Mouse (Mus musculus) cerebellum, adult 9-11 months (tissue): ENCODE measurements around the gene Shq1.

ENCODE experiments used
- DNase-seq: peaks from one replicate; pipeline ENCODE4 v3.0.0; 2022

Gene Shq1

DNA sequence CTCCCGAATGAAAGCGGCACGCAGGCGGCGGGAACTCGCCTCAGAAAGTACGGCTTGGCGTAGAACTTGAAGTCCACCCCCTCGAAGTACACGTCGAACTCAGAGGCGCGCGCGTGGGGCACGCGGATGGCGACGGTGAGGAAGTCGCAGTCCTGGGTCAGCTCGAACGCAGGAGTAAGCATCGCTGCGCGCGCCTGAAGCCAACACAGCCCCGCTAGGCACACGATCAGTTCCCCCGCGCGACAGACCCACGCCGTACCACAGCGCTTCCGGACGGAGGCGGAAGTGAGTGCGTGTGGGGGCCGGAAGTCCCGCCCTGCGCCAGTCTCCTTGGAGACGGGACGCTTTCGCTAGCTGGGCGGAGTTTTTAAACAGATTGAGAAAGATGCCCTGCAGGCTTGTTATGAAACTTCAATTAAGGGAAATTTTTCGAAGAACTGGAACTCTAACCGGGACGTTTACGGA is at the start of gene Shq1:
Shq1 (minus strand) TSS at position 278 of the 465 bp plus-strand sequence.
- DNase-seq = peak; percentile 86

DNA sequence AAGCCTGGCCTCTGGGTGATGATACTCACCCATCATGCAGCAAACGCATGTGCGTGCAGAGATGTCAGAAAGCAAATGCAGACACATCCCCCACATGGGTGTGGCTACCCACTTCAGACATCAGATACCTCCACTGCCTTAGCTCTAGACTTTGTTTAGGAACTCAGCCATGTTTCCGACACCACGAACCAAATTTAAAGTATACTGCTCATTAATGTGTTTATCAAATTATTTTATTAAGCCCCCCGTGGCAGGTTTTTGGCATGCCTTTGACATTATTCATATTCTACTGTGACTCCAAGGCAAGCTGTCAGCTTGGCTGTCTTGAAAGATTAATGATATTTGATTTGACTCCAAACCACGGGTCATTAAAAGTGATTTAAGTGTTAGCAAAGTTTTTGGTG is 49.1 kb upstream of the Shq1 start:
- DNase-seq = no peak

DNA sequence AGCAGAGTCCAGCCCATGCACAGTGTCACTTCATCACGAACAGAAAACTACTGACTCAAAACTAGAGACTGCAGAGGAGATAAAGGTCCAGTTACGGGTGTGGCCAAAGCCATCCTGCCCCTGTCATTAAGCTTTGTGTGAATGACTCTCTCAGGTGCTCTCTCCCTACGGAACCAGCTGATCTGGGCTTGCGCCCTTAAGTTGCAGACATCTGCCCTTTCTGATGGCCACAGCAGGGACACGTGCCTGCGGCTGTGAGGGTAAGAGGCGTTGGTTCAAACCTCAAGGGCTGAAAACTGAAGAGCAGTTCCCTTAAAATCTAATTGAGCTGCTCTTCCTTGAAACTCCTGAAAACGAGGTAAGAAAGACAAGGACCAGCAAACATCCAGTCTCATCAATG is 45.9 kb upstream of the Shq1 start:
- DNase-seq = no peak

DNA sequence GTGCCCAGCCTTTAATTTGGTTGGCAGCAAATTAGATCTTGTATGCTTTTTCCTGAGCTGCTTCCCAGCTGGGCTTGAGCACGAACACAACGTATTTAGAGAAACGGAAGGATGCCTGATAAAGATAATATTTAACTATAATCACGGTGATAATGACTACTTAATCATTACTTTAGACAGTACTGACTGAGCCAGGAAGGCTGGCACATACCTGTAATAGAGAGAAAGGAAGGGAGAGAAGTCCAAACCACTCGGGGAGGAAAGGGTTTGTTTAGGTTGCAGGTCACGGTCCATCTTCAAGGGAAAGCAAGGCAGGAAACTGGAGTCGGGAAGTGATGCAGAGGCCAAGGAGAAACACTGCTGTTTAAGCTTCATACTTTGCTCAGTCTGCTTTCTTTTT is 45.2 kb upstream of the Shq1 start:
- no peak for DNase-seq

DNA sequence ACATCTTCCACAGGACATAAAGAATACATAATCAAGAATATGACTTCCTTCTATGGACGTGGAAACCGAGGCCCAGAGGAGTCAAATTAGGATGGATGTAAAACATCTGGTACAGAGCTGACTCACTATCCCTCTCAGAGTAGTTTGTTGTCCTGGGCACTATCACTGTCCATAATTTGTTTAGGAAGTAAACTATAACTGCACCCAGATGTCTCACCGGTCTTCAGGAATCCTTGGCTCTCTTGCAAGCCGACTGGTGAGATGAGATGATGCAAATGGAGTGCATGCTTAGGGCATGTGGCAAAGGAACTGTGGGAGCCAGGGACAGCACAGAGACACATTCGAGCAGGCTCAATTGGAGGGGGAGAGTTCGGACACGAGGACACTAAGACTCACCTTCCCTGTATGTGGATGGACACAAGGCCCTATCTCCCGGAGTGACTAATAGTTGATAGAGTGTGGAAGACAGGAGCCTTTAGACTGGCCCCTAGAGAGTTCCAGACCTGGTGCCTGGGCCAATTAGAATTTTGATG is 44.4 kb upstream of the Shq1 start:
- no peak for DNase-seq

DNA sequence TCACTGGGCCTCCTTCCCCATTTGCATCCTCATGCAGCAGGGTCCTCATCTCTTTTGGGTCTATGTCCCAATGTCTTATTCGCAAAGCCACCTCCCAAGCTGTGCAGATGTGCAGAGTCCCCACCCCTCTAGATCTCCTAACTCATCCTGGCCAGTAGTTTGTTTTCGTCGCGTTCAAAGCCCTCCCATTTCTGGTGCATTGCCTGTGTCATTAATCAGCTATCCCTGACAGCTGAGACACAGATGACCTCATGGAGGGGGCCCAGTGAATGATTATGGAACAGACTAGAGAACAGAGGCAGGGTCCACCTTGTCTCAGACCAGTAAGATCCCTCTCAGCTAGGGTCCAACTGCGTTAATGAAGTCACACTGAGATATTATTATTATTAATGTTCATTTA is 39.9 kb upstream of the Shq1 start:
- DNase-seq = no peak

DNA sequence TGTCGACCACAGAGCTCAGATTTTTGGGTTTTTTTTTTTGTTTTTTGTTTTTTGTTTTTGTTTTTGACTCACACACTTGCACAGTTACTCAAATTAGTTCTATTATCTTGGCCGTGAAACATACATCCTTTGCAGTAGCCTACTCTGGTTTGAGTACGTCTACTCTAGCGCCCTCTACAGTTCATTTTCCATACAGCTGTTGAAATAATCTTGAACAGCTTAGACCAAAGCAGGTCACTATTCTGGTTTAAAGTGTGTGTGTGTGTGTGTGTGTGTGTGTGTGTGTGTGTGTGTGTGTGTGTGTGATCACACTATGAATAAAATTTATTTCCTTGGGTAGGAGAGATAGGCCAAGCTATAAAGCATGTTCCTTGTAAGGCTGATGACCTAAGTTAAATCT is 39.2 kb upstream of the Shq1 start:
- no peak for DNase-seq

DNA sequence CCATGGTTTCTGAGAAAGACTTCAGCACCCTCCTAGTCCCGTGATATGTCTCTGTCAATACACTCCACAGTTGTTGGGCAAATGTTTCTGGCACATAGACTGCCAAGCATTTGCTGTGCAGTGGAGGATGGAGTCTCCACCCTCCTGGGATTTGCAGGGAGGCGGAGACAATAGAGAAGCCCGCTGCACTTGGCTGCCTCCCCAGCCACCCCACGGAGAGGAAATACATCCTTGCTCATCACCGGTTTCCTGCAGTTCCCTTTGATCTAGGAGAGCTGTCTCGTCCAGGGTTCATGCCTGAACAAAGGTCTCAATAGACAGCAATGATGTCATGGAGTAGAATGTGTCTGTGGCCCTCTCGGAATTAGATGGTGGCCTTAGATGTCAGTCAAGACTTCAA is 38.5 kb upstream of the Shq1 start:
- no peak for DNase-seq

DNA sequence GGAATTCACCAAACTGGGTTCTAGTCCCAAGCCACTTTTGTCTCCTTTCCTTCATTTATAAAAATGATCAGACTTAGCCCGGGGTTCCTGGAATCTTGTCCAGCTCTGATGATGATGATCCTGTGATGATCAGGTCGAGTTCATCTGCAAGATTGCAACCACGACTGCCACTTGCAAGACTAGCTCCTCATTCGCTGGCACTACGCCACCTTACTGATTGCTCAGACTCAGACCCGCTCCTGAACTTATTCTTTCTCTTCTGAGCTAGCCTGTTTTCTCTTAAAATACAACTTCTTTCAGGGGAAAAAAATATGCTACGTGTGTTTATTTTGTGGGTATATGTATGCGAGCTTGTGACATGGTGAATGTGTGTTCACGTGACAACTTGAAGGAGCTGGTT is 38.0 kb upstream of the Shq1 start:
- no peak for DNase-seq

DNA sequence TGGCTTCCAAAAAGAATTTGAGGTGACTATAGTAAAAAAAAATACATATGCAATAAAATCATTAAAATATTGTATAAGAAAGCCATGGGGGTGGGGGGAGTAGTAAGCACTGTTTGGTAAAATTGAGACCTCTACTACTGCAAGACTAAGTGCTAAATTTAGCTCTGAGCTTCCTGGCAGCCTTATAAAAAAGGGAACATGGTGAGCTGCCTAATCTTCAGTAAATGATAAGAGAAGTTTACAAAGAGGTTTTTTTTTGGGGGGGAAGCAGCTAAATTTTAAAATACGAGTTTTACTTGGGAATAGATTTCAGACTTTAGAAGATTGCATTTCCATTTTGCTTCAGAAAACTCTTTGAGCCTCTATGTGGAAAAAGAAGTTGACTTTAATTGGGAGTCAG is 37.3 kb upstream of the Shq1 start:
- no peak for DNase-seq

DNA sequence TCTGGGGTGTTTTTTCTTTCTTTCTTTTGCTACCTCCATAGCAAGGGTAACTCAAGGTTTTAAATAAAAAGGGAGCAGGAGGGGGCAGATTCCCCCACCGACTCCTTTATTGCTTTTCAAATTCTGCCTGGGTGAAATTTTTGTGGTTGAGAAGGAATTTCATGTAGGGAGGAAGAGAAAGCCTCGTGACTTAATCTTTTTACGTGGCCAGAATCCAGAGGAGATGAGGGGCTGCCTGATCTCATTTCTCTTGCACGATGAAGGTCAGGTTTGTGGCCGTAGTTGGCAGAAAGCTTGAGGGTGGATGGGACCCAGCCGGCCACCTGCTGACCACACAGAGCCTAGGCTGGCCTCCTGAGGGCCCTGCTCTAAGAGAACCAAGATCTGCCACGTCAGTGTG is 36.6 kb upstream of the Shq1 start:
- no peak for DNase-seq

DNA sequence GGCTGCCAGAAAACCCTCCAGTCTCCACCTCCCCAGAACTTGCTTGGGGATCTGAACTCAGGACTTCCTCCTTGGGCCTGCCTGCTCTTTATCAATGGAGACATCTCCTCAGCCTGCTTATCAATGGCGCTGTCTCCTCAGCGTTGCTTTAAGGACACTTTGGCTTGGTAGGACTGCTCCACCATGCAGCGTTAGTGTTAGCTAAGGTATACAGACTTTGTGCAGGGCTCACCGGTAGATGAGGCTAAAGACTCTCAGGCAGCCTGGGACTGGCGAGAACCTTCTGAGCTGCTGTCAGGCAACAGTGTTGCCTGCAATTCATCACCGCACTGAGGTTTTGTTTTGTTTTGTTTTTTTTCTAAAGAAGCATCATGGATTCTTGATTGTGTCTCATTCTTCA is 35.9 kb upstream of the Shq1 start:
- no peak for DNase-seq

DNA sequence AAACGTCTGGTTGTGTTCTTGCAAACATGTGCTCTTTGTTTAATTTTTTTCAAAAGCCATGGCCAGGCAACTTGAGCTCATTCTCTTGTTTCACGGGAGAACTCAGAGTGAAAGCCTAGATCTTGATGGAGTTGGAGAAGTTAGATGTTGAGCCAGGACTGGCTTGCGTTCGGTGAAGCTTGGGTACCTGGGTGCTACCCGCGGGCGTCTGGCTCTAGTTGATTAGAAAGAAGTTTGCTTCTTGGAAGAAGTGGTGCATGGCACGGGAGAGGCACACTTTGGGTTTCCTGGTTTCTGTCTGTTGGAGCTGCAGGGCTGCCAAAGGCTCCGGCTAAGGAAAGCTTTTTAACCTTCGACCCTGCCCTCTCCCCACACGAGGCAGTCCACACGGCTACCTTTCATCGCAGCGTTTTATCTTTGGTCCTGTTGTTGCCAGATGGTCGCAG is 34.4 kb upstream of the Shq1 start:
- DNase-seq = no peak

DNA sequence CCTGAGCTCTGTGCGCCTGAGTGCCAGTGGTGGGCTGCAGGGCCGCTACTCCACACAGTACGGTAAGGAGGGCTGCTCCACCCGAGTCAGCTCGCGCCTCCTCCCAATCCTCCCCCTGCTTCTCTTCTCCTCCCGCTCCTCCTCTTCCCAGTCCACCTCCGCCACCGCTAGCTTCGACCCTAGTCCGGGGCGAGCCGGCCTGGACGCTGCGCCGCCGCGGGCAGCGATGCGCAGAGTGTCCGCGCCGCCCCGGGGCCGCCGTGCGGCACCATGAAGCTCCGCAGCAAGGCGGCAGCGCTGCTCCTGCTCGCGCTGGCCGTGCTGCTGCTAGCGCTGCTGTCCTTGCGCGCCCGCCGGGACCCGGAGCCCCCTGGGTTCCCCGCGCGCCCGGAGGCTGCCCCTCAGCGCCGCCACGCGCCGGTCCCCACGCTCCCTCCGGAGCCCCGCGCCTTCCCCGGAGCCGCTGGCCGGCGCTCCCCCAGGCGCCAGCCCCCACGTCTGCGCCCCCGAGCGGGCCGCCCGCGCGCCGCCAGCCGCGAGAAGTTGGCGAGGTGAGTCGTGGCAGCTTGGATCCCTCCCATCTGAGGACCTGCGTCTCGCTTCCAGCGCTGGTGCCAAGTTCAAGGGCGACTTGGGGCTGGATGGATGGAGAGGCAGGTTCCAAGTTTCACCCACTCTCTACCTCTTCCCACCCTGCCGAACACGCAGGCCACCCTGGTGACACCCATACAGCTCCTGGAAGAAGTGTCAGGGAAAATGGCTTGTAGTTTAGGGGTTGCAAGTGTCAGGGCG is 33.8 kb upstream of the Shq1 start, which contains the start of gene Gxylt2:
Gxylt2 (plus strand) TSS at position 161 of the 792 bp plus-strand sequence.
- peak; percentile 2 for DNase-seq

DNA sequence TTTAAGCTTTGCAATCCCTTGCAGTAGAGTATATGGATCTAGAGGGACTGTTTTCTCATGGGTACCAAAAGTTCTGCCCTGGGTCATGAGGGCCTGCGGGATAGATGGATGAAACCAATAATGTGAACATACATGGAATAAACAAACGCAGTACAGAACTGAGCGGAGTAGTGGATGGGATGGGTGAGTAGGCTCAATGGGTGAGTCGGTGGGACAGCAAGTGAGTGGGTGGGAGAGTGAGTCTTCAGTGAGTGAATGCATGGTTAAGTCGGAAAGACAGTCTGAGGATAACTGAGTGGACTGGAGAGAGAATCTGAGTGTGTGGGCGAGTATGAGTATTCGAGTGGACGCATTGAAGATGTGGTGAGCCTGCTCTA is 33.2 kb upstream of the Shq1 start:
- no peak for DNase-seq

DNA sequence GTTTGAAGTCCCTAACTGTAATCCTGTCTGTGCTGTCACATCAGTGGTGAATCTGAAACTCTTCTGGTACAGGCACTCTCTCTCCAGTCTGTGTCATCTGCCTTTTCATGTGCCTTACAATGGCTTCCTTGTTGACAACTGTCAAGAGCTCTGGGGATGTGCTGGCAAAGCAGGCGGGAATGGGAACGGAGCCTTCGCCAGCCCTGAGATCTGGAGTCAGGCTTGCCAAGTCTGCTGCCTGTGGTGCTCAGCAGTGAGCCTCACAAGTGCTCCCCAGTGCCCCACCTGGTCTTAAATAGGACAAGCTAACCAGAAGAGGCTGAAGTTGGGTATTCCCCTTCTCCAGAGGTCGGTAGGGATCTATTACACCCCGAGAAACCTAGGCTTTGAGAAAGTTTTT is 29.8 kb upstream of the Shq1 start:
- DNase-seq = peak; percentile 7

DNA sequence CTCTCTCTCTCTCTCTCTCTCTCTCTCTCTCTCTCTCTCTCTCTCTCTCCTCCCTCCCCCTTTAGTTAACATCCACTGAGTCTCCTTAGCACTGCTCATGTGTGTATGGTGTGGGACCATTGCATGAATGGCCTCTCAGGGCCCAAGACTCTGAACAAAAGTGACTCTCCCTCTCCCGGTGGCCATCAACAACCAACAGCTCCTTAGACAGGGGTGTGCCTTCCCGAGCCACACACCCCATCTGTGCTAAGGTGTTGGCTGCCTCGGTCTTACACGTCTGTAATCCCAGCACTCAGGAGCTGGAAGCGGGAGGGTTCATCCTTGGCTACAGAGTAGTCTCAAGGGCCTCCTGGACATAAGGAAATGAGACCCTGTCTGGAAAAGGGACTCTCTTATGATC is 29.0 kb upstream of the Shq1 start:
- DNase-seq = no peak

DNA sequence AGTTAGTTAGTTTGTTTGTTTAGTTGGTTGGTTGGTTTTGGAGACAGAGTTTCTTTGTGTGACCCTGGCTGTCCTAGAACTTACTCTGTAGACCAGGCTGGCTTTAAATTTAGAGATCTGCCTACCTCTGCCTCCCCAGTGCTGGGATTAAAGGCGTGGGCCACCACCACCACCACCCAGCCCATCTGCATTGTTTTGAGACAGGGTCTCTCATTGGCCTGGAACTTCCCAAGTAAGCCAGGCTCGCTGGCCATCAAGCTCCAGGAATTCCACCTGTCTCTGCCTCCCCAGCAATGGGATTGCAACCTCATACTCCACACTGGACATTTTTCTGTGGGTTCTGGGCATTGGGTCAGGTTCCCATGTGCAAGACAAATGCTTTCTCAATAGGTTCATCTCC is 15.4 kb upstream of the Shq1 start:
- DNase-seq = no peak

DNA sequence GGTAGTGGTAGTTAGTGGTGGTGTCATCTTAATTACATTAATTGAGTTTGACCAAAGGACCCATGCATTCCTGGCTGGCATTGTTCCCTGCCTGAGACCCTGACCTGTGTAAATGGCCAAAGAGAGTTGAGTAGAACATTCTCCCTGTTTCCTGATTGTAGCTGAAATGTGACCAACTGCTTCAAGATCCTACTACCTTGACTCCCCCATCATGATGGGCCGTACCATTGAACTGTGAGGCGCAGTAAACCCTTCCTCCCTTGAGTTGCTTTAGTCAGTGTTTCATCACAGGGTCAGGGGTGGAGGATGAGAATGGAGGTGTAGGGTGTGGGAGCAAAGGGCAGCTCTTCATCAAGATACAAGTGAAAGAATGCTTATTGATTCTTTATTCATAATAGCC is 7.7 kb upstream of the Shq1 start:
- DNase-seq = no peak

DNA sequence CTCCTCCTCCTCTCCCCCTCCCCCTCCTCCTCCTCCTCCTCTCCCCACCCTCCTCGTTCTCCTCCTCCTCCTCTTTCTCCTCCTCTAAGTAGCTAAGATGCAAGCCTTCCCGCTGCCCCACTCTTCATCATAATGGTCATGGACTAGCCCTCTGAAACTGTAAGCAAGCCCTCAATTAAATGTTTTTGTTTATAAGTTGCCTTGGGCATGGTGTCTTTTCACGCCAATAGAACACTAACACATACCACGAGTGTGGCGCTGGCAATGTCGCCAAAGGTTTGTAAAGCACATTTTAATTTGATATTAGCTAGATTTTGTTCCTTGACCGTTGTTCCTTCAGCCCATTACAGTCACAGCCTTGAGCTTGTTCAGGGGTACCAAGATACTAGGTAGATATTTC is 5.5 kb upstream of the Shq1 start:
- DNase-seq = no peak

DNA sequence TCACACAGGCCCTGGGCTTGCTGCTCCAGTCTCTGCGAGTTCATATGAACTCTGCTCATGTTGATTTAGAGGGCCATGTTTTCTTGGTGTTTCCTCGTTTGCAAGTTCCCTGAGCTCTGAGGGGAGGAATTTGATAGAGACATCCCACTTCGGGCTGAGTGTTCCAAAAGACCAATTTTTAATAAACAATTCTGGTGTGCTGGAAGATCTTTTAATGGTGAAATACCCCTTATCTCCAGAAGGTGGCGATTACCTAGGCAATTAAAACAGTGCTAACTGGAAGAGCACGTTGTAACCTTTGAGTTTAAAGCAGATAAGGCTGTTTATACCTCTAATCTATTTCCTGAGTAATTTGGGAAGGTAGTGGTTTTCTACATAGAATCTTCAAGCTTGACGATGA is 4.0 kb upstream of the Shq1 start:
- DNase-seq = no peak

DNA sequence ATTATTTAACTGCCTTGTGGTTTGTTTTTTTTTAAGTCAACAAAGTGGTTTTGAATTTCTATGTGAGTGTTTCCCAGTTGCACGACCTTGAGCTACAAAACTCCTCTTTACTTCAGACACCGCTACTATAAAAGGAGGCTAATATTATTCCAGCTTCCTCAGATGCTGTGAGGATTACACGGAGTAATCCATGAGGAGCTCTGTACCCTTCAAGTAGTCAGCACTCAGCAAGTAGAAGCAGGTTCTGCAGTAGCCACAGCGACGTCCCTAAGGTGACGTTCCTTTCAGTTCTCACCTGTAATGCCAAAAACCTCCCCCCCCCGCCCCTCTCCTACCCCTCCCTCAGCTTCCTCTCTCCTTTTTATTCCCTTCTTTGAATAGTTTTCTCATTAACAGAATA is 444 bp upstream of the Shq1 start:
- DNase-seq = no peak

DNA sequence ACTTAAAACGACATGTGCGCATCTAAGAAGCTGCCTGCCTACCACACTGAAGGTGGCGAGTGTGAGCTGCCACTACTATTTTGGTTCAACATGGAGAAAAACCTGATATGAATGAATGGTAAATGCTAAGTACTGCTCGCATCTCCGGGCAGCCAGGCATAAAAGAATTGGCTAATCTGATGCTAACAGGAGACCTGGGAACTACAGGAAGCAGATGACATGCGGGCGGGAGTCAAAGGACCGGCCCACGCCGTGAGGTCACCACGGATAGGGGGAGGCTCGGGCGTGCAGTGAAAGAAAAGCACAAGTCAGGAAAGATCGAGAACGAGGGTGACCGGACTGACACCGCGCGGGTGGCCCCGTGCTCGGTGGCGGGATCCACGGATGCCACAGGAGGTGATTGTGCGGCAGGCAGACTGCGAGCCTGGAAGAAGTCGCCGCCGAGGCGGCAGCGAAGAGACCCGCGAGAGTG is 551 bp downstream of the Shq1 start:
- DNase-seq = peak; percentile 71

DNA sequence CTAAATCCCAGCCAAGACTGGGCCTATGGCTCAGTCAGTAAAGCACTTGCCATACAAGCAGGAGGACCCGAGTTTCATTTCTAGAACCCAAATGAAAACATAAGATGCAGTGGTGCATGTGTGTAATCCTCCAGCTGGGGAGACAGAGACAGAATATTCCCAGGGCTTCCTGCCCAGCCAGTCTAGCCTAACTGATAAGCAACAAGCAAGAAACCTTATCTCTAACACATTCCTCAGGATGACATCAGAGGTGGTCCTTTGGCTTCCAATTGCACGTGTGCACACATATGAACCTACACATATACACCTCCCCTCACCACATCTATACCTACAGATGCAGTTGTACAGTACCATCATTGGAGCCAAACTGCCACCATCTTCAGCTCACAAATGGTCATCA is 2.1 kb downstream of the Shq1 start:
- DNase-seq = no peak

DNA sequence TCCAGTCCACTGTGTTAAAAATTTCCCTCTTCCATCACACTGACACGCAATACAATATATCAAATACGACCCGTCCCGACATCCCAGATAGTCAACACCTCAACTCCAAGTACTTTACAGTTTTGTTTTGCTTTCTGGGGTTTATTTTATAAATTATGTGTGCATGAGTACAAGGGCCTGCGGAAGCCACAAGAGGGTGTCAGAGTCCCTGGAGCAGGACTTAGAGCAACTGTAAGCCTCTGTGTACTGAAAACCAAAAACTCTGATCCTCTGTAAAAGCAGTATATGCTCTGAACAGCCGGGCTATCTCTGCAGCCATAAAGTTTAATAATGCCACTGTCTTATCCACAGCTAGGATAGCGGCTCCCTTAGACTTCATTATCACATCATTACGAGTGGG is 3.3 kb downstream of the Shq1 start:
- DNase-seq = no peak
